Mouse (Mus musculus) ES-E14 (cell line): ENCODE data around the gene Ranbp9.

Experiments used
- MAFK ChIP-seq: IDR thresholded peaks from 2 replicates; pipeline ENCODE4 v1.6.1; 2014; ENCODE audit warnings: mild to moderate bottlenecking, low read depth, low read length, inconsistent platforms; ENCODE audit not compliant: insufficient read depth
- ZC3H11A ChIP-seq: IDR thresholded peaks from 2 replicates; pipeline ENCODE4 v1.6.1; 2012; ENCODE audit warnings: low read depth, mild to moderate bottlenecking, inconsistent platforms, low read length, borderline replicate concordance

GRCm38 (mm10) chr13:43364985-43365824, 115.9 kb downstream of the Ranbp9 start, which contains the start of gene Sirt5:
- no peak for TF ChIP-seq MAFK
- 0 out of 2 replicates have a peak, but pooled peaks have one; percentile 29 for TF ChIP-seq ZC3H11A
